In the genomic region with DNA sequence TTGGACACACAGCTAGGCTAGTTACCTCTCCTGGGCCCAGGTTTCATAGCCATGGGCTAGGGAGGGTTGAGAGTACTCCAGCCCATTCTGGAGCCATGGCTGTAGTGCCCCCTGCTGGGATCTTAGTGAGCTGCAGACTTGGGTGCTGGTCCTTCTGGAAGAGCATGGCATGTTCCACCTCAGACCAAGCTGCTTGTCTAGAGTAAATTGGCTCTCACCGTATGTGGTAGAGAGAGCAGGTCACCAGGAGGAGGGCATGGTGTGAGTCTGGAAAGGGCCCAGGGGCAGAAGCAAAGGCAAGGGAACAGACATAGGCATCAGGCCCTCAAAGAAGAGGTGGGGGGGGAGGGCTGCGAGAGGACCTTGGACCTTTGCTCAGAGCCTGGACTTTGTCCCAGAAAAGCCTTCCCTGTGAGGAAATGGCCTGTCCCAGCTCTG, we compare ENCODE assay signal across 8 mouse cellular contexts. TPM values are rescaled to one million over a fixed set of nuclear protein-coding genes. Genes with fewer than 3 reads are reported as not detected.
DNase-seq lines count a peak whose midpoint lies in the region; TF ChIP-seq lines count a peak whose summit lies in the region.

No protein-coding gene starts in this region.

- H3K27ac ChIP-seq in thymus, adult 2 months (ENCODE audit: control insufficient read depth, insufficient read depth, low read length), result no peak overlapping the region

- H3K4me3 ChIP-seq in thymus, adult 2 months (ENCODE audit: control insufficient read depth, insufficient read depth, low read length), result no peak overlapping the region

- DNase-seq in gastrocnemius, postnatal 10 days, result peak; percentile 36
- no peak for DNase-seq in gastrocnemius, postnatal 4 days (ENCODE audit: low spot score in 2 of 2)
- DNase-seq in thymus, adult 2 months, result peak; percentile 40
- no peak for DNase-seq in thymus, adult 18-20 months
- peak; percentile 82 for DNase-seq in cerebellum, adult 9-11 months
- peak; percentile 85 to 86 for DNase-seq in kidney, adult 8-10 months
- DNase-seq in mesoderm, embryonic 11.5 days (ENCODE audit: low read depth, low spot score), result peak; percentile 32
- no peak for DNase-seq in urinary bladder, postnatal 10 days (ENCODE audit: low spot score)

- TF ChIP-seq CTCF in thymus, adult 2 months (IDR thresholded peaks at IDR 0.05; ENCODE audit: borderline replicate concordance, control insufficient read depth, extremely low read depth, insufficient read depth, low read length, poor library complexity), result peak; percentile 75; the same call in 1 of the 2 replicates

- peaks cover 15% of the 10 kb centered on the region; the same call in 1 of the 2 replicates for H3K36me3 ChIP-seq in thymus, adult 2 months (ENCODE audit: control insufficient read depth, insufficient read depth, low read length)

- H3K27me3 ChIP-seq in thymus, adult 2 months (ENCODE audit: control insufficient read depth, insufficient read depth, low read length), result no peaks in the 10 kb centered on the region

- WGBS in thymus, adult 2 months, result 90% methylated on average over 2 of the region's 2 CpGs

- TF ChIP-seq POLR2A in thymus, adult 2 months (IDR thresholded peaks at IDR 0.05; ENCODE audit: control insufficient read depth, extremely low read depth, insufficient read depth, low read length, poor library complexity), result no peak

- H3K4me1 ChIP-seq in thymus, adult 2 months (replicated peaks; ENCODE audit: control insufficient read depth, insufficient read depth, low read length), result no peaks in the 10 kb centered on the region

RNA-seq across cellular contexts. Expression of a gene that starts 3.2 kb away (rescaled TPM):
- total RNA-seq in gastrocnemius, postnatal 10 days (2021), result under 1 TPM; 0.05 to 0.16 TPM
- under 1 TPM; 0.05 to 0.18 TPM for total RNA-seq in gastrocnemius, postnatal 4 days (2021)
- 0.17 and 0.20 TPM in 2 replicates for polyA plus RNA-seq in thymus, adult 2 months (2012; rRNA removed)

RNA-seq across cellular contexts. Expression of a gene that starts 11.6 kb away (rescaled TPM):
- 10 to 100 TPM; 32.6 to 34.0 TPM for total RNA-seq in gastrocnemius, postnatal 10 days (2021)
- total RNA-seq in gastrocnemius, postnatal 4 days (2021), result 10 to 100 TPM; 43.6 to 44.5 TPM
- 59.9 and 60.7 TPM in 2 replicates for polyA plus RNA-seq in thymus, adult 2 months (2012; rRNA removed)

RNA-seq across cellular contexts. Expression of a gene that starts 47.7 kb away (rescaled TPM):
- total RNA-seq in gastrocnemius, postnatal 10 days (2021), result 10 to 100 TPM; 29.8 to 37.0 TPM
- 10 to 100 TPM; 29.3 to 31.7 TPM for total RNA-seq in gastrocnemius, postnatal 4 days (2021)
- polyA plus RNA-seq in thymus, adult 2 months (2012; rRNA removed), result 42.9 and 46.9 TPM in 2 replicates

RNA-seq across cellular contexts. Expression of a gene that starts 49.0 kb away (rescaled TPM):
- total RNA-seq in gastrocnemius, postnatal 10 days (2021), result 10 to 100 TPM; 20.6 to 22.6 TPM
- 10 to 100 TPM; 21.0 to 23.6 TPM for total RNA-seq in gastrocnemius, postnatal 4 days (2021)
- polyA plus RNA-seq in thymus, adult 2 months (2012; rRNA removed), result 20.3 and 24.4 TPM in 2 replicates

Comparison
In these comparisons a context has a peak if more than half of its experiments do, and no peak if none do; other contexts are left out.
1. DNase-seq: peak in gastrocnemius, postnatal 10 days (single experiment), thymus, adult 2 months (single experiment), cerebellum, adult 9-11 months (single experiment), kidney, adult 8-10 months (2 of 2) and mesoderm, embryonic 11.5 days (single experiment); none in gastrocnemius, postnatal 4 days (0 of 2), thymus, adult 18-20 months (0 of 2) and urinary bladder, postnatal 10 days (single experiment).